Mouse (Mus musculus): Measurements from ENCODE around the gene Traf3ip3. TPM values are rescaled to one million over a fixed set of nuclear protein-coding genes. Genes with fewer than 3 reads are reported as not detected.

Gene Traf3ip3
- polyA plus RNA-seq (2012; rRNA removed), result 1.7 and 2.3 TPM in 2 replicates

DNA sequence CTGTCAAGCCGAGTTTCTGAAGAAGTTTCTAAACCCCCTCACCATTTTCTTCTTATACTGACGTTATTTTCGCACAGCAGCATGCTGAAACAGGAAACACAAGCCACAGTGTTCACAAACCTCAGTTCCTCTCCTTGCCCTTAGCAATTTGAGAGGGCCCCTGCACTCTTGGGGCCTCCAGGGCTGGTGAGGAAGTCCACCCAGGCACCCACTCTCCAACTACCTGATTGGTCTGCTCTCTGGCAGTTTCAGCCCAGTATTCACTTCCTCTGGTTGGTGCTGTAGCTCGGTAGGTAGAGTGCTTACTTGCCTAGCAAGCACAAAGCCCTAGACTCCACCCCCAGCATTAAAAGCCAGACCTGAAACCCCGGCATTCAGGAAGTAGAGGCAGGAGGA lies at the start of gene Traf3ip3:
Gene Traf3ip3 (minus strand): TSS at position 321 of the 396 bp plus-strand sequence.

DNA sequence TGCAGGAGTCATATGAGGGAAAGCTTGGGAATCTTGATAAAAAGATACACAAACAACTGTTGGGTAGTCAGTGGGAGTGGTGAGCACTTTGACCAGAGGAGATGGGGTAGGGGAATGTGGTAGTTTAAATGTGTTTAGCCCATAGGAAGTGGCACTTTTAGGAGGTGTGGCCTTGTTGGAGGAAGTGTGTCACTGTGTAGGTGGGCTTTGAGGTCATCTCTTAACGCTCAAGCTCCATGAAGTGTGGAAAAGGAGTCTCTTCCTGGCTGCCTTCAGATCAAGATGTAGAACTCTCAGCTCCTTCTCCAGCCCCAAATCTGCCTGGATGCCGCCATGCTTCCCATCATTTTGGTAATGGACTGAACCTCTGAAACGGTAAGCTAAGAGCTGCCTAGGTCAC lies 6.0 kb upstream of the Traf3ip3 start, which contains the start of gene Lamb3:
Gene Lamb3 (plus strand): TSS at position 197 of the 400 bp plus-strand sequence.

DNA sequence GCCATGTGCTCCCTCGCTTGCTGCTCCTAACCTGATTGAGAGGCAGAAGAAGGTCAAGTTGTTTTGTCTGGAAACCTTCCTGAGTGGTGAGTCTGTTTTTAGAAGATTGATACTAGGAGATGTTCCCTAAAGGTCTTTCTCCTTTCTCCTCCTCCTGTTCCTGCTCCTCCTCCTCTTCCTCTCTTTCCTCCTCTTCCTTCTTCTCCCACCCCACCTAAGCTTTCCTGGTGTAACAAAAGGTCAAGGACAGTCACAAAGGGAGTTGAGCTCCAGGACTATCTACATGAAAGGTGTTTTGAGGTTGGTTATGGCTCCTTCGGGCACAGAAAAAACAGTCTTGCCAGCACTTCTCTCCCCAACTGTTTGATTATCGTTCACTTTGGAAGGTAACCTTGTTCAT lies 33.8 kb downstream of the Traf3ip3 start, which contains the start of gene A130010J15Rik:
Gene A130010J15Rik (plus strand): TSS at position 301 of the 400 bp plus-strand sequence.

DNA sequence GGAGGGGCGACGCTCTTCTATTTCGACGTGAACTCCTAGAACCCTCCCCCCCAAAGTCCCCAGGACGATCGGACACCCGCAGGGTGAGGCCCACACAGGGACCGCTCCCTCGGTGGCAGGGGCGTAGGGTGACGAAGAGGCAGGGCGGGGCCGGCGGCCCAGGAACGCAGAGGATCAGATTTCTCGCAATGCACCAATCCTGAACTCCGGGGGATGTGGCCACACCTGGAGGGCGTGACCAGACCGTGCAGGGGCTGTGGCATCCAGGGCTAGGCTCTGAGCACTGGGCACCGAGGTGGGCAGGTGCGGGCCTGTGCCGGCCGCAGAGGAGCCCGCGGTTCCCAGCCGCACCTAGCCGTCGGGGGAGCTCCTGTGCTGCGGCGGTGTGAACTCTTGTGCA lies 48.6 kb downstream of the Traf3ip3 start, which contains the start of gene Irf6:
Gene Irf6 (plus strand): TSS at position 240 of the 400 bp plus-strand sequence.

DNA sequence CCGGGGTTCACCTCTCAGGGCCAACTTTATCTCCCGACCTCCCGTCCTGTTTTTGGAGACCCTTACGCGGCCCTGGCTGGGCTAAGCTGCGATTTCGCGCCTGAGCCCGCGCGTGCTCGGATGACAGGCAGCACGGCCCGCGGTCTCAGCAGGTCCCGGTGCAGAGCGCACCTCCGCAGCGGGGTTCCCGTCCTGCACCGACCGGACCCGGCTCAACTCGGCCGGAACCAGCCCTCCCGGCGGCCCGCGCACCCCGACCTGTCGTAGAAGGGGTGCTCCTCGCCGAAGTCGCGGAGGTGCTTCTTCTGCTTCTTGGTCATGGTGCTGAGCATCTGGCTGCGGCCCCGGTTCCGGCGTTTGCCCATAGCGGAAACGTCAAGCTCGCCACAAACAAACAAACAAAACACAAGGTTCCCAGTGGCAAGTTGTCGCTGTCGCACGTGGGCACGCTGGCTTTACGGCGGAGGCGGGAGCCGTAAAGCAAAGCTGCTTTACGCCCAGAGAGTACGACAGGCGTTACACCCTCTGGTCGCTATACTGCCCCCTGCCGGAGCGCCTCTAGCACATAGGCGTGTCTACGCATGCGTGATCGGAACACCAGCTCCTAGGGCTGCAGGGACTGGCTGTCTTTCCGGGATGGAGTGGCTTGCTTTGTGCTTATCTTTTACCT lies 71.6 kb downstream of the Traf3ip3 start, which contains the start of gene Diexf:
Gene Diexf (minus strand): TSS at position 487 of the 670 bp plus-strand sequence.

Other genes starting within 250 kb of the Traf3ip3 start
- gene Syt14, start 165.9 kb downstream of the Traf3ip3 start, polyA plus RNA-seq (2012; rRNA removed), result 4.0 and 6.5 TPM in 2 replicates
- gene Diexf, start 71.4 kb downstream of the Traf3ip3 start, polyA plus RNA-seq (2012; rRNA removed), result 14.8 and 32.2 TPM in 2 replicates
- gene Irf6, start 48.6 kb downstream of the Traf3ip3 start, polyA plus RNA-seq (2012; rRNA removed), result 1.6 and 2.9 TPM in 2 replicates
- 6.1 and 9.9 TPM in 2 replicates for gene A130010J15Rik, start 33.7 kb downstream of the Traf3ip3 start, polyA plus RNA-seq (2012; rRNA removed)
- gene Lamb3, start 6.0 kb upstream of the Traf3ip3 start, polyA plus RNA-seq (2012; rRNA removed), result 0.41 and 0.58 TPM in 2 replicates
- 0.10 and 0.29 TPM in 2 replicates for gene Hsd11b1, start 62.4 kb upstream of the Traf3ip3 start, polyA plus RNA-seq (2012; rRNA removed)
- 15.7 and 20.5 TPM in 2 replicates for gene G0s2, start 71.5 kb upstream of the Traf3ip3 start, polyA plus RNA-seq (2012; rRNA removed)
- 10.0 and 14.9 TPM in 2 replicates for gene Camk1g, start 168.6 kb upstream of the Traf3ip3 start, polyA plus RNA-seq (2012; rRNA removed)

All from central nervous system, embryonic 11.5 days (tissue).